Mouse (Mus musculus) neural tube, embryonic 15.5 days (tissue): Measurements from ENCODE around the gene Dync2li1. TPM values are rescaled to one million over a fixed set of nuclear protein-coding genes. Genes with fewer than 3 reads are reported as not detected.

Experiments used
- ATAC-seq: fragments of 200-750 bp; cut with Nextera tagmentation; 2 replicates; pipeline ENCODE4 v1.8.0; 2017; ENCODE audit warnings: mild to moderate bottlenecking, moderate TSS enrichment, moderate library complexity; ENCODE audit not compliant: low FRiP score
- H3K27ac ChIP-seq: fragments of 300-500 bp; sonication (generic); replicated peaks from 2 replicates; pipeline ENCODE4 v1.5.1; 2015; ENCODE audit warnings: mild to moderate bottlenecking, inconsistent platforms
- H3K27me3 ChIP-seq: fragments of 300-500 bp; sonication (generic); replicated peaks from 2 replicates; pipeline ENCODE4 v1.6.1; 2015; ENCODE audit warnings: inconsistent platforms
- H3K36me3 ChIP-seq: fragments of 300-500 bp; sonication (generic); 2 replicates; pipeline ENCODE4 v1.6.1; 2015; ENCODE audit warnings: inconsistent platforms
- H3K4me1 ChIP-seq: fragments of 300-500 bp; sonication (generic); 2 replicates; pipeline ENCODE4 v1.6.1; 2015; ENCODE audit warnings: inconsistent platforms
- H3K4me2 ChIP-seq: fragments of 300-500 bp; sonication (generic); 2 replicates; pipeline ENCODE4 v1.6.1; 2015; ENCODE audit warnings: inconsistent platforms, mild to moderate bottlenecking, moderate library complexity
- H3K4me3 ChIP-seq: fragments of 300-500 bp; sonication (generic); replicated peaks from 2 replicates; pipeline ENCODE4 v1.5.1; 2015; ENCODE audit warnings: mild to moderate bottlenecking, inconsistent platforms
- H3K9ac ChIP-seq: fragments of 300-500 bp; sonication (generic); replicated peaks from 2 replicates; pipeline ENCODE4 v1.6.1; 2015; ENCODE audit warnings: mild to moderate bottlenecking, inconsistent platforms
- H3K9me3 ChIP-seq: fragments of 300-500 bp; sonication (generic); replicated peaks from 2 replicates; pipeline ENCODE4 v1.6.1; 2016; ENCODE audit warnings: inconsistent platforms
- WGBS: fragments of 180-500 bp; shearing (Covaris S2); methylation state at CpG from one replicate; pipeline ENCODE4 v1.1.7; 2015; ENCODE audit warnings: mixed read lengths; 5-methylcytosine and 5-hydroxymethylcytosine counted together
- polyA plus RNA-seq: library from polyadenylated mRNA; unstranded; fragments of >200 nt; fragmentation: Nextera tagmentation; extraction: Ambion mirVana; gene quantifications from 2 replicates; pipeline ENCODE4 v1.2.1, GENCODE M21; 2015

Dync2li1 gene
- polyA plus RNA-seq, 1 experiment from 2014 or later: 30.2 TPM

GRCm38 (mm10) chr17:84596501-84596900, 29.8 kb upstream of the Dync2li1 start:
- Histone ChIP-seq H3K4me1 (no peaks in the 10 kb centered on the region), H3K4me3 (no peak overlapping the region), H3K36me3 (peaks cover 4% of the 10 kb centered on the region; the same call in 1 of the 2 replicates), H3K9me3 (no peaks in the 10 kb centered on the region), H3K4me2 (peak overlapping the region; percentile 21), H3K27ac (no peak overlapping the region), H3K27me3 (no peaks in the 10 kb centered on the region), H3K9ac (no peak overlapping the region)
- 50% methylated on average over 7 of the region's 7 CpGs for WGBS
- ATAC-seq: no peak

- Histone ChIP-seq H3K36me3 (no peaks in the 10 kb centered on the region), H3K27ac (no peak overlapping the region), H3K9ac (no peak overlapping the region), H3K27me3 (no peaks in the 10 kb centered on the region), H3K9me3 (no peaks in the 10 kb centered on the region), H3K4me3 (no peak overlapping the region), H3K4me2 (no peak overlapping the region), H3K4me1 (no peaks in the 10 kb centered on the region)
- 95% methylated on average over 12 of the region's 12 CpGs for WGBS
- ATAC-seq: no peak
Measured at GRCm38 (mm10) chr17:84597859-84598258, 28.4 kb upstream of the Dync2li1 start.

GRCm38 (mm10) chr17:84598928-84599327, 27.4 kb upstream of the Dync2li1 start:
- no peak for ATAC-seq
- no peak overlapping the region for H3K4me3 ChIP-seq
- no peaks in the 10 kb centered on the region for H3K9me3 ChIP-seq
- H3K27me3 ChIP-seq: no peaks in the 10 kb centered on the region
- no peaks in the 10 kb centered on the region for H3K36me3 ChIP-seq
- H3K9ac ChIP-seq: no peak overlapping the region
- no peak overlapping the region for H3K4me2 ChIP-seq
- WGBS: 95% methylated on average over 7 of the region's 7 CpGs
- H3K4me1 ChIP-seq: no peaks in the 10 kb centered on the region
- no peak overlapping the region for H3K27ac ChIP-seq

GRCm38 (mm10) chr17:84600051-84600983, 26.0 kb upstream of the Dync2li1 start:
- ATAC-seq: no peak
- H3K4me2 ChIP-seq: no peak overlapping the region
- H3K27me3 ChIP-seq: no peaks in the 10 kb centered on the region
- no peak overlapping the region for H3K9ac ChIP-seq
- H3K27ac ChIP-seq: no peak overlapping the region
- no peaks in the 10 kb centered on the region for H3K4me1 ChIP-seq
- no peaks in the 10 kb centered on the region for H3K36me3 ChIP-seq
- 76% methylated on average over 9 of the region's 9 CpGs for WGBS
- no peaks in the 10 kb centered on the region for H3K9me3 ChIP-seq
- no peak overlapping the region for H3K4me3 ChIP-seq

GRCm38 (mm10) chr17:84601805-84602204, 24.5 kb upstream of the Dync2li1 start:
- H3K9ac ChIP-seq: no peak overlapping the region
- H3K4me3 ChIP-seq: no peak overlapping the region
- WGBS: 93% methylated on average over 5 of the region's 5 CpGs
- H3K4me2 ChIP-seq: no peak overlapping the region
- no peaks in the 10 kb centered on the region for H3K36me3 ChIP-seq
- ATAC-seq: no peak
- no peak overlapping the region for H3K27ac ChIP-seq
- H3K4me1 ChIP-seq: no peaks in the 10 kb centered on the region
- H3K9me3 ChIP-seq: no peaks in the 10 kb centered on the region
- H3K27me3 ChIP-seq: no peaks in the 10 kb centered on the region

- H3K9me3 ChIP-seq: no peaks in the 10 kb centered on the region
- H3K4me2 ChIP-seq: no peak overlapping the region
- ATAC-seq: no peak
- H3K36me3 ChIP-seq: no peaks in the 10 kb centered on the region
- no peak overlapping the region for H3K27ac ChIP-seq
- no peaks in the 10 kb centered on the region for H3K27me3 ChIP-seq
- no peak overlapping the region for H3K4me3 ChIP-seq
- 73% methylated on average over 9 of the region's 9 CpGs for WGBS
- H3K9ac ChIP-seq: no peak overlapping the region
- H3K4me1 ChIP-seq: no peaks in the 10 kb centered on the region
Measured at GRCm38 (mm10) chr17:84603202-84603627, 23.1 kb upstream of the Dync2li1 start.

GRCm38 (mm10) chr17:84603709-84604420, 22.4 kb upstream of the Dync2li1 start:
- no peaks in the 10 kb centered on the region for H3K9me3 ChIP-seq
- no peaks in the 10 kb centered on the region for H3K27me3 ChIP-seq
- WGBS: 93% methylated on average over 10 of the region's 10 CpGs
- no peak overlapping the region for H3K4me3 ChIP-seq
- no peaks in the 10 kb centered on the region for H3K4me1 ChIP-seq
- no peak overlapping the region for H3K27ac ChIP-seq
- H3K9ac ChIP-seq: no peak overlapping the region
- ATAC-seq: no peak
- no peak overlapping the region for H3K4me2 ChIP-seq
- no peaks in the 10 kb centered on the region for H3K36me3 ChIP-seq

GRCm38 (mm10) chr17:84606976-84607375, 19.3 kb upstream of the Dync2li1 start:
- H3K4me2 ChIP-seq: no peak overlapping the region
- no peaks in the 10 kb centered on the region for H3K36me3 ChIP-seq
- H3K27me3 ChIP-seq: no peaks in the 10 kb centered on the region
- 0 out of 2 replicates have a peak, but pooled peaks cover 2% of the 10 kb centered on the region for H3K4me1 ChIP-seq
- H3K4me3 ChIP-seq: no peak overlapping the region
- H3K9ac ChIP-seq: no peak overlapping the region
- WGBS: 61% methylated on average over 13 of the region's 13 CpGs
- no peak for ATAC-seq
- no peak overlapping the region for H3K27ac ChIP-seq
- no peaks in the 10 kb centered on the region for H3K9me3 ChIP-seq

GRCm38 (mm10) chr17:84607617-84608016, 18.7 kb upstream of the Dync2li1 start:
- no peaks in the 10 kb centered on the region for H3K27me3 ChIP-seq
- no peak overlapping the region for H3K9ac ChIP-seq
- no peaks in the 10 kb centered on the region for H3K9me3 ChIP-seq
- H3K4me1 ChIP-seq: 0 out of 2 replicates have a peak, but pooled peaks cover 3% of the 10 kb centered on the region
- ATAC-seq: no peak
- H3K36me3 ChIP-seq: no peaks in the 10 kb centered on the region
- 78% methylated on average over 5 of the region's 5 CpGs for WGBS
- H3K27ac ChIP-seq: no peak overlapping the region
- no peak overlapping the region for H3K4me3 ChIP-seq
- H3K4me2 ChIP-seq: no peak overlapping the region

GRCm38 (mm10) chr17:84608606-84609005, 17.7 kb upstream of the Dync2li1 start:
- H3K4me2 ChIP-seq: no peak overlapping the region
- WGBS: 74% methylated on average over 4 of the region's 4 CpGs
- no peak for ATAC-seq
- 0 out of 2 replicates have a peak, but pooled peaks cover 2% of the 10 kb centered on the region for H3K36me3 ChIP-seq
- H3K27me3 ChIP-seq: no peaks in the 10 kb centered on the region
- no peaks in the 10 kb centered on the region for H3K9me3 ChIP-seq
- H3K9ac ChIP-seq: no peak overlapping the region
- no peak overlapping the region for H3K4me3 ChIP-seq
- H3K27ac ChIP-seq: no peak overlapping the region
- 0 out of 2 replicates have a peak, but pooled peaks cover 3% of the 10 kb centered on the region for H3K4me1 ChIP-seq

GRCm38 (mm10) chr17:84611500-84611899, 14.8 kb upstream of the Dync2li1 start:
- ATAC-seq: no peak
- Histone ChIP-seq H3K27ac (no peak overlapping the region), H3K9me3 (no peaks in the 10 kb centered on the region), H3K4me2 (no peak overlapping the region), H3K4me3 (no peak overlapping the region), H3K4me1 (0 out of 2 replicates have a peak, but pooled peaks cover 3% of the 10 kb centered on the region), H3K27me3 (no peaks in the 10 kb centered on the region), H3K36me3 (0 out of 2 replicates have a peak, but pooled peaks cover 2% of the 10 kb centered on the region), H3K9ac (no peak overlapping the region)
- 70% methylated on average over 9 of the region's 9 CpGs for WGBS
